Mouse (Mus musculus) layer of hippocampus, adult 2 months (tissue): ENCODE results near the gene Antxr1. TPM values are rescaled to one million over a fixed set of nuclear protein-coding genes. Genes with fewer than 3 reads are reported as not detected.

Experiments used
- DNase-seq, 2 experiments: peaks; one replicate each; pipeline ENCODE4 v3.0.0; 2022; ENCODE audit warnings: low spot score in 2 of 2
- H3K27ac ChIP-seq: fragments of 200-600 bp; 2 replicates; pipeline ENCODE4 v1.8.1; 2022
- H3K4me3 ChIP-seq: fragments of 200-600 bp; 2 replicates; pipeline ENCODE4 v1.8.1; 2022; ENCODE audit warnings: mild to moderate bottlenecking
- CTCF ChIP-seq: fragments of 200-600 bp; conservative IDR thresholded peaks from 2 replicates; pipeline ENCODE4 v1.8.1; 2022; ENCODE audit warnings: antibody characterized with exemption, mild to moderate bottlenecking, moderate library complexity
- total RNA-seq, 2 experiments: library from RNA; stranded (reverse); gene quantifications; 2 replicates each; pipeline ENCODE4 v1.2.3; 2021

Antxr1 gene
- total RNA-seq, 2 experiments from 2014 or later = 9.7 to 10.7 TPM

GRCm38 (mm10) chr6:87282346-87282781 lies 53.3 kb downstream of the Antxr1 start:
- no peak overlapping the region for H3K27ac ChIP-seq

GRCm38 (mm10) chr6:87281771-87282170 lies 53.9 kb downstream of the Antxr1 start:
- TF ChIP-seq CTCF = peak; percentile 47
- DNase-seq = no peak
- Histone ChIP-seq H3K4me3 (no peak overlapping the region), H3K27ac (no peak overlapping the region)

More at GRCm38 (mm10) chr6:87282346-87282781, 53.3 kb downstream of the Antxr1 start:
- H3K4me3 ChIP-seq = no peak overlapping the region
- no peak for DNase-seq
- TF ChIP-seq CTCF = no peak

GRCm38 (mm10) chr6:87278151-87278550 lies 57.5 kb downstream of the Antxr1 start:
- no peak overlapping the region for H3K4me3 ChIP-seq
- no peak overlapping the region; the same call in 1 of the 2 replicates for H3K27ac ChIP-seq
- DNase-seq = no peak
- TF ChIP-seq CTCF = no peak

- TF ChIP-seq CTCF = no peak
- Histone ChIP-seq H3K4me3 (no peak overlapping the region), H3K27ac (no peak overlapping the region; the same call in 1 of the 2 replicates)
- no peak for DNase-seq
These were observed 58.1 kb downstream of the Antxr1 start for GRCm38 (mm10) chr6:87277527-87277926.

GRCm38 (mm10) chr6:87276941-87277340 lies 58.7 kb downstream of the Antxr1 start:
- Histone ChIP-seq H3K27ac (peak overlapping the region; percentile 55; the same call in 1 of the 2 replicates), H3K4me3 (no peak overlapping the region)
- DNase-seq = no peak
- no peak for TF ChIP-seq CTCF

- H3K27ac ChIP-seq = no peak overlapping the region
- TF ChIP-seq CTCF = peak; percentile 51
- no peak overlapping the region for H3K4me3 ChIP-seq
- no peak for DNase-seq
These were observed 60.8 kb downstream of the Antxr1 start for GRCm38 (mm10) chr6:87274779-87275178.

- no peak for TF ChIP-seq CTCF
- no peak for DNase-seq
These were observed 61.8 kb downstream of the Antxr1 start for GRCm38 (mm10) chr6:87273791-87274190.

GRCm38 (mm10) chr6:87273141-87273540 lies 62.5 kb downstream of the Antxr1 start:
- Histone ChIP-seq H3K27ac (no peak overlapping the region), H3K4me3 (no peak overlapping the region)
- TF ChIP-seq CTCF = no peak
- no peak for DNase-seq

More at GRCm38 (mm10) chr6:87273791-87274190, 61.8 kb downstream of the Antxr1 start:
- H3K4me3 ChIP-seq = no peak overlapping the region
- H3K27ac ChIP-seq = no peak overlapping the region

GRCm38 (mm10) chr6:87272202-87272601 lies 63.4 kb downstream of the Antxr1 start:
- Histone ChIP-seq H3K27ac (no peak overlapping the region), H3K4me3 (no peak overlapping the region)
- no peak for TF ChIP-seq CTCF
- DNase-seq = no peak

- peak overlapping the region; percentile 25; the same call in 1 of the 2 replicates for H3K27ac ChIP-seq
- TF ChIP-seq CTCF = no peak
- no peak for DNase-seq
- no peak overlapping the region for H3K4me3 ChIP-seq
These were observed 65.2 kb downstream of the Antxr1 start for GRCm38 (mm10) chr6:87270452-87270851.

- H3K4me3 ChIP-seq = no peak overlapping the region
- no peak for TF ChIP-seq CTCF
- H3K27ac ChIP-seq = no peak overlapping the region
- DNase-seq = no peak
These were observed 65.7 kb downstream of the Antxr1 start for GRCm38 (mm10) chr6:87269950-87270349.

GRCm38 (mm10) chr6:87262666-87263065 lies 73.0 kb downstream of the Antxr1 start:
- Histone ChIP-seq H3K27ac (no peak overlapping the region), H3K4me3 (no peak overlapping the region)
- TF ChIP-seq CTCF = no peak
- no peak for DNase-seq

- H3K27ac ChIP-seq = peak overlapping the region; percentile 77
- no peak for TF ChIP-seq CTCF
- no peak overlapping the region for H3K4me3 ChIP-seq
- no peak for DNase-seq
These were observed 76.6 kb downstream of the Antxr1 start for GRCm38 (mm10) chr6:87258976-87259375.

- no peak for TF ChIP-seq CTCF
- no peak overlapping the region for H3K4me3 ChIP-seq
- peak; percentile 23 to 57 for DNase-seq
- peak overlapping the region; percentile 77 for H3K27ac ChIP-seq
These were observed 77.4 kb downstream of the Antxr1 start for GRCm38 (mm10) chr6:87257981-87258775.
